Mouse (Mus musculus): ENCODE results near the gene Srebf2. TPM values are rescaled to one million over a fixed set of nuclear protein-coding genes. Genes with fewer than 3 reads are reported as not detected.
A peak's percentile ranks its signal among the peaks of the same experiment; 100 is the strongest.

The Srebf2 gene
- total RNA-seq, 2 experiments from 2014 or later = 20.5 to 21.8 TPM

- intact Hi-C loops (cut with DNase I) = no loop called here
- DNase-seq (ENCODE audit: low spot score) = no peak
These were observed 56.1 kb downstream of the Srebf2 start for GRCm38 (mm10) chr15:82203090-82203489.

GRCm38 (mm10) chr15:82203611-82204351, 56.8 kb downstream of the Srebf2 start:
- no peak for DNase-seq (ENCODE audit: low spot score)
- intact Hi-C loops (cut with DNase I) = no loop called here

- no peak for DNase-seq (ENCODE audit: low spot score)
- intact Hi-C loops (cut with DNase I) = no loop called here
These were observed 57.8 kb downstream of the Srebf2 start for GRCm38 (mm10) chr15:82204680-82205371.

- DNase-seq (ENCODE audit: low spot score) = peak; percentile 69
- intact Hi-C loops (cut with DNase I) = no loop called here
These were observed 59.6 kb downstream of the Srebf2 start for GRCm38 (mm10) chr15:82206365-82207104.

- no peak for DNase-seq (ENCODE audit: low spot score)
- intact Hi-C loops (cut with DNase I) = no loop called here
These were observed 60.1 kb downstream of the Srebf2 start for GRCm38 (mm10) chr15:82207105-82207459.

- no peak for DNase-seq (ENCODE audit: low spot score)
- intact Hi-C loops (cut with DNase I) = no loop called here
These were observed 60.7 kb downstream of the Srebf2 start for GRCm38 (mm10) chr15:82207504-82208219.

GRCm38 (mm10) chr15:82208307-82208706, 61.3 kb downstream of the Srebf2 start:
- intact Hi-C loops (cut with DNase I) = no loop called here

GRCm38 (mm10) chr15:82209295-82210050, 62.5 kb downstream of the Srebf2 start:
- intact Hi-C loops (cut with DNase I) = no loop called here

More at GRCm38 (mm10) chr15:82208307-82208706, 61.3 kb downstream of the Srebf2 start:
- DNase-seq (ENCODE audit: low spot score) = no peak

GRCm38 (mm10) chr15:82210801-82211200, 63.8 kb downstream of the Srebf2 start:
- DNase-seq (ENCODE audit: low spot score) = no peak
- intact Hi-C loops (cut with DNase I) = no loop called here

More at GRCm38 (mm10) chr15:82209295-82210050, 62.5 kb downstream of the Srebf2 start:
- DNase-seq (ENCODE audit: low spot score) = no peak

GRCm38 (mm10) chr15:82211281-82211680, 64.3 kb downstream of the Srebf2 start:
- intact Hi-C loops (cut with DNase I) = no loop called here
- DNase-seq (ENCODE audit: low spot score) = no peak

- DNase-seq (ENCODE audit: low spot score) = no peak
- intact Hi-C loops (cut with DNase I) = no loop called here
These were observed 65.2 kb downstream of the Srebf2 start for GRCm38 (mm10) chr15:82211911-82212751.

GRCm38 (mm10) chr15:82212752-82213063, 65.7 kb downstream of the Srebf2 start, which contains the start of gene Shisa8:
Gene Shisa8, minus strand, starts transcription at chr15:82212815.
- no peak for DNase-seq (ENCODE audit: low spot score)
- intact Hi-C loops (cut with DNase I) = no loop called here

GRCm38 (mm10) chr15:82213222-82213621, 66.2 kb downstream of the Srebf2 start:
- intact Hi-C loops (cut with DNase I) = no loop called here
- DNase-seq (ENCODE audit: low spot score) = no peak

- intact Hi-C loops (cut with DNase I) = no loop called here
- DNase-seq (ENCODE audit: low spot score) = no peak
These were observed 68.5 kb downstream of the Srebf2 start for GRCm38 (mm10) chr15:82215332-82216046.

GRCm38 (mm10) chr15:82216142-82216827, 69.3 kb downstream of the Srebf2 start:
- DNase-seq (ENCODE audit: low spot score) = no peak
- intact Hi-C loops (cut with DNase I) = no loop called here

- intact Hi-C loops (cut with DNase I) = no loop called here
- DNase-seq (ENCODE audit: low spot score) = no peak
These were observed 70.1 kb downstream of the Srebf2 start for GRCm38 (mm10) chr15:82217039-82217438.

- intact Hi-C loops (cut with DNase I) = no loop called here
- DNase-seq (ENCODE audit: low spot score) = no peak
These were observed 71.0 kb downstream of the Srebf2 start for GRCm38 (mm10) chr15:82217980-82218379.

Data from heart, postnatal 25 days (tissue).